Mouse (Mus musculus) left cerebral cortex, adult 9 months (tissue): Measurements from ENCODE around the gene Dnah12.
"Not testable (repeated sequence)": the region's sequence is repeated elsewhere in the genome, so short reads cannot be mapped to it uniquely, and the experiment has no call there.

Experiments
- DNase-seq, 2 experiments: peaks; one replicate each; pipeline ENCODE4 v3.0.0; 2022; ENCODE audit warnings: low spot score in 2 of 2

The Dnah12 gene

GRCm38 (mm10) chr14:26692974-26693373 lies at the start of gene Dnah12:
TSS of gene Dnah12 (plus strand) at chr14:26693274.
- DNase-seq: no peak

- DNase-seq: no peak
Observed at GRCm38 (mm10) chr14:26645989-26646650, 47.0 kb upstream of the Dnah12 start.

- DNase-seq: no peak
Observed at GRCm38 (mm10) chr14:26647811-26648210, 45.3 kb upstream of the Dnah12 start.

GRCm38 (mm10) chr14:26651901-26652300 lies 41.2 kb upstream of the Dnah12 start:
- DNase-seq: no peak

GRCm38 (mm10) chr14:26658178-26658577 lies 34.9 kb upstream of the Dnah12 start:
- no peak for DNase-seq

- no peak for DNase-seq
Observed at GRCm38 (mm10) chr14:26660233-26660632, 32.8 kb upstream of the Dnah12 start.

- DNase-seq: no peak
Observed at GRCm38 (mm10) chr14:26662016-26662415, 31.1 kb upstream of the Dnah12 start.

GRCm38 (mm10) chr14:26662488-26662887 lies 30.6 kb upstream of the Dnah12 start:
- no peak for DNase-seq

- no peak for DNase-seq
Observed at GRCm38 (mm10) chr14:26663851-26664250, 29.2 kb upstream of the Dnah12 start.

GRCm38 (mm10) chr14:26667991-26668370 lies 25.1 kb upstream of the Dnah12 start:
- DNase-seq: no peak

- DNase-seq: peak; percentile 26 to 41
Observed at GRCm38 (mm10) chr14:26668371-26669291, 24.4 kb upstream of the Dnah12 start.

GRCm38 (mm10) chr14:26669292-26670073 lies 23.6 kb upstream of the Dnah12 start, which contains the start of gene Pde12:
TSS of gene Pde12 (minus strand) at chr14:26669883.
- DNase-seq: peak; percentile 77 to 91

- DNase-seq: no peak
Observed at GRCm38 (mm10) chr14:26670964-26671363, 22.1 kb upstream of the Dnah12 start.

- not testable (repeated sequence) for DNase-seq
Observed at GRCm38 (mm10) chr14:26671870-26672615, 21.0 kb upstream of the Dnah12 start.

- DNase-seq: not testable (repeated sequence)
Observed at GRCm38 (mm10) chr14:26674476-26675169, 18.5 kb upstream of the Dnah12 start.

GRCm38 (mm10) chr14:26675371-26675770 lies 17.7 kb upstream of the Dnah12 start:
- DNase-seq: no peak

- no peak for DNase-seq
Observed at GRCm38 (mm10) chr14:26675791-26676190, 17.3 kb upstream of the Dnah12 start.

GRCm38 (mm10) chr14:26690727-26691126 lies 2.3 kb upstream of the Dnah12 start:
- DNase-seq: no peak

- no peak for DNase-seq
Observed at GRCm38 (mm10) chr14:26691363-26691762, 1.7 kb upstream of the Dnah12 start.

- DNase-seq: no peak
Observed at GRCm38 (mm10) chr14:26697912-26698311, 4.8 kb downstream of the Dnah12 start.

- DNase-seq: not testable (repeated sequence)
Observed at GRCm38 (mm10) chr14:26705246-26705645, 12.2 kb downstream of the Dnah12 start.
